Mouse (Mus musculus) lung, postnatal 10 days (tissue): ENCODE data around the gene A1bg.

Experiments used
- DNase-seq: peaks from one replicate; pipeline ENCODE4 v3.0.0; 2021

A1bg gene

GRCm38 (mm10) chr15:60922912-60923311 is at the start of gene A1bg:
A1bg (minus strand) TSS chr15:60923012.
- no peak for DNase-seq

- no peak for DNase-seq
These were observed 45.7 kb upstream of the A1bg start for GRCm38 (mm10) chr15:60968549-60968861.

- DNase-seq, result no peak
These were observed 45.2 kb upstream of the A1bg start for GRCm38 (mm10) chr15:60967841-60968548.

GRCm38 (mm10) chr15:60925686-60926085 is 2.9 kb upstream of the A1bg start:
- DNase-seq, result no peak

GRCm38 (mm10) chr15:60903763-60904697 is 18.8 kb downstream of the A1bg start:
- no peak for DNase-seq

DNA sequence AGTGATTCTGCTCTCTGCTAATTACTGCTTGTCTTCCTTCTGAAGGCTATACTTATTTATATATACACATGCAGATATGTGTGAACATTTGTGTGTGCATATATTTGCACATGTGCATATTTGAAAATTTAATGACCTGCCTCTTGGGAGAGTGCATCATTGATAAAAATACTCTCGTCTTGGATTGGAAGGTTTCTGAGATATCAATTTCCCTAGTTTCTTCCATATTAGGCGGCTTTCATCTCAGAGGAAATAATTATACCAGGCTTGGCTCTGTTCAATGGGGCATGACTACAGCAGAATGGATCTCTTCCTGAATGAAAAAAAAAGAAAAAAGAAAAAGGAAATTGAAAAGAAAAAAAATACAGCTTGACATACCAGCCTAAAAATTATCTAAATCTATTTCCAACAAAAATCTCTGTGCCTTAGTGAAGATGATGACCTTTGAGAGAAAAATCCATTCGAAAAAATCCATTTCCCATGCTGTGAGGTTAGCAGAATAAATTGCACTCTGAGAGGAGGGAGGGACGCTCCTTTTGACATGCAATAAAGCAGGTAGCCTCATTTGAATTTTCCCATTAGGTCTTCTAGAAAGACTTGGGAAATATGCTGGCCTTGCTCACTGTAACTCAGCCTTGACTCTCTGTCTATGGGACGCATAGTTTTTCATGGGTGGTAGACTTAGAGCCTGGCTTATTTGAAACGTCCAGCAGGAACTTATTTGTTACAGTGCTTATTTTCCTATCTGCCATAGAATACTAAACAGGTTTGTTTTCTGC is 24.4 kb downstream of the A1bg start:
- no peak for DNase-seq

GRCm38 (mm10) chr15:60896040-60896439 is 26.8 kb downstream of the A1bg start:
- DNase-seq, result no peak

DNA sequence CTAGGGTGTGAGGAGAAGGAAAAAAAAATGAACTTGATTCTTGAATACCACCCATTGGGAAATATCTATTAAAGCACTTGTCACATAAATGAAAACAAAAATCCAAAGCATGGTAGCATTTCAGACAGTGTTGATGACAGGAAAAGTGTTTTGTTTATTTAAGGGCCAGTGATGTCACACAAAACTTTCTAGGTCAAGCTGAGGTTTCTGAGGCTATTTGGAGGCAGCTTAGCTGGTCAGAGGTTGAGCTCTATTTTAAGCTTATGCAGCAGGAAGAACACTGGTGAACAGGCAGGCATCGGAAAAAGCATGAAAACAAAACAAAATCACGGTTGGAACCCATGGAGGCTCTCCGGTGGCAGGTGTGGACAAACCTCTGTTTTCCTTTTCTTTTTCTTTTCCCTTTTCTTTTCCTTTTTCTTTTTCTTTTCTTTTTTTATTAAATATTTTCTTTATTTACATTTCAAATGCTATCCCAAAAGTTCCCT is 29.8 kb downstream of the A1bg start:
- peak; percentile 6 for DNase-seq

- no peak for DNase-seq
These were observed 34.1 kb downstream of the A1bg start for GRCm38 (mm10) chr15:60888724-60889123.

GRCm38 (mm10) chr15:60875721-60876120 is 47.1 kb downstream of the A1bg start:
- no peak for DNase-seq

DNA sequence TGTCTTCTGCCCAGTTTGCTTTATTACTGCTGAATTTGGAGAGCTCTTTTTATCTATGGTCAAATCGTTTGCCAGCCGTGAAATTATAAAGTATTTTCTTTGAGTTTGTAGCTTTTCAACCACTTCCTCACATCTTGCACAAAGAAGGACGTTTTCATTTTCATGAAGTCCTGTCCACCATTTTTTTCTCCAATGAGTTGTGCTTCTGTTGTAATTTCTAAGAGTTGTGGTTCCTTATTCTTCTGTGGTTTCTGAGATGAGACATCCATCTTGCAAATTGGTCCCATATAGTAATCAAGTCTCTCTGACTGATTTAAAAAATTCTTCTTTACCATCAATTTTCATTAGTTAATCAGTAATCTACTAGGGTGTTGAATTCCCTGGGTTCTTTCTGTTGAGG is 60.4 kb downstream of the A1bg start:
- DNase-seq, result no peak

- no peak for DNase-seq
These were observed 67.7 kb downstream of the A1bg start for GRCm38 (mm10) chr15:60855112-60855511.

DNA sequence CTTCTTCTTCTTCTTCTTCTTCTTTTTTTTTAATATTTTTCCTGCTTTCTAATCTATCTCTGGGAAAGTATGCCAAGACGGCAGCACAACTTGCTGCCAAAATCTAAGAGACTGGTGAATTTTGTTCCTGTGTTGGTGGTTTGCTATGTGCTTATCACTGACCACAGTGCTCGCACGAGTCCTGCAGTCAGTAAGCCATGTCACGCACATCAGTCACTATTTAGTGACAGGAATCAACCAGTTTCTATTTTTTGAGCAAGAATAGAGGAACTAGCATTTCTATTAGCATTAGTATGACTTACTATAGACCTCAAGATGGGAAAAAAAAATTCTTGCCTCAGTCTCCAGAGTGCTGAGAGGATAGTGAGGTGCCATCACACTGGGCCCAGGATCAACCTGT is 68.7 kb downstream of the A1bg start:
- no peak for DNase-seq

GRCm38 (mm10) chr15:60853231-60853999 is 69.4 kb downstream of the A1bg start, which contains the start of gene Fam84b:
Fam84b (minus strand) TSS chr15:60853778.
- DNase-seq, result peak; percentile 9

DNA sequence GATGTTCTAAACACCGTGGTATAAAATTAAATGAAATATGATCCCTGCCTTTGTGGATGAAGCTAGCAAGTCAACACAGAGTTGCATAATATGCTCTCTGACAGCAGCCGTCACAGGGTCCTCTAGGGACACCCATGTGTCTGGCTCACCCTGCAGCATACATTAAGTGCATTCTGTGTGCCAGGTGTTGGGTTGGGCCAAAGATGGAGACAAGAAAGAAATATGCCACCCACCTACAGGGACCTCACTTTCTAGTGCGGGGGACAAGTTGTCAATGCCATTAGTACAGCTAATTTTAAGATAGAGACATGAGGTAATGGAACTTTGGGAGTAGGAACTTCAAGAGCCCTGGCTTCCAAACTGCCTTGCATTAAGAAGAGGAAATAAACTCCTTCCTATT is 74.2 kb downstream of the A1bg start:
- no peak for DNase-seq
